Mouse (Mus musculus): ENCODE results near the gene Pan2. TPM values are rescaled to one million over a fixed set of nuclear protein-coding genes. Genes with fewer than 3 reads are reported as not detected.
"Not testable (repeated sequence)": the region's sequence is repeated elsewhere in the genome, so short reads cannot be mapped to it uniquely, and the experiment has no call there.

Gene Pan2
- total and polyA plus RNA-seq, 2 experiments from 2014 or later, result 13.4 to 19.0 TPM

DNA sequence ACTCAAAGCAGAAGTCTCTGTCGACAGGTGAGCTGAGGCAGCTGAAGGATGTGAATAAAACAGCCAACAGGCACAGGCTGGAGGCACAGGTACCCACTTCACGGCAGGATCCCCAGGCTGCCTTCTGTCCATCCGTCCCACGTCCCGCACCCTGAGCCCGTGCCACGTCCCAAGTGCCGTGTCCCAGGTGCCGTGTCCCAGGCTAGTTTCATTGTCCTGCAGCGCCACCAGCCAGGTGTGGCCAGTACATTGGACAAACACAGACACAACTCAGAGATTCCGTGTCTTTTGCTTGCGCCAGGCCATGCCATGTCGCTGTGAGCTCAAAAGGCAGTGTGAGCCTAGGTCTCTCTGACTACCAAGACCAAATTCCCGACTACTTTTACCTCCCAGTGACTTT, 21.5 kb upstream of the Pan2 start:
- H3K27ac ChIP-seq (ENCODE audit: low read depth, low read length), result no peak overlapping the region
- H3K4me2 ChIP-seq (ENCODE audit: low read depth, low read length, poor library complexity, severe bottlenecking), result no peak overlapping the region
- H3K4me1 ChIP-seq (ENCODE audit: insufficient read depth, low read length), result no peaks in the 10 kb centered on the region
- WGBS, result 94% methylated on average over 14 of the region's 14 CpGs
- H3K9me3 ChIP-seq (ENCODE audit: low read length), result no peaks in the 10 kb centered on the region
- DNase-seq (ENCODE audit: low spot score), result no peak
- H3K9ac ChIP-seq (replicated peaks; ENCODE audit: low read length, poor library complexity, severe bottlenecking), result no peak overlapping the region
- no peak for ATAC-seq (ENCODE audit: low FRiP score)
- peaks cover 45% of the 10 kb centered on the region for H3K36me3 ChIP-seq (ENCODE audit: insufficient read depth, low read length)
- no peaks in the 10 kb centered on the region for H3K27me3 ChIP-seq (ENCODE audit: insufficient read depth, low read length)
- no peak for TF ChIP-seq CTCF (IDR thresholded peaks at IDR 0.05)
- no peak overlapping the region for H3K4me3 ChIP-seq (ENCODE audit: low read depth, low read length)

DNA sequence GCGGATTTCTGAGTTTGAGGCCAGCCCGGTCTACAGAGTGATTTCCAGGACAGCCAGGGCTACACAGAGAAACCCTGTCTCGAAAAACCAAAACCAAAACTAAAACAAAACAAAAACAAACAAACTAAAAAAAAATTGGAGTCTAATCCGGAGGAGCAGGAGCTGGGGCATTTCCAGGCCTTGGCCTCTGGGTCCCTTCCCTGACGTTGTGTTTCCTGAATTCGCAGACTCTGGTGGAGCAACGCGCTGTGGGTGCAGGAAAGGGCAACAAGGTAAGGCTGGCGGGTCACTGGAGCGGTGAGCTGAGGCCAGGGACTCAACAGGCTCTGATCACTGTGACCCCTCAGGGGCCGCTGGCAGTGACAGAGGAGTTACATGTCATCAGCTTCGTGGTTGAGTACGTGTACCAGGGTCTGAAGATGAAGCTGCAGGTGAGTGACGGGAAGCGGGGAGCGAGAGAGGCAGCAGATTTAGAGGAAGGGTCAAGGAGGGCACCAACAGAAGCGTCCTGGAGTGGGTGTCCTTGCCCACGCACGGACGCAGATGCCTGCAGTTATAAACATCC, 20.2 kb upstream of the Pan2 start:
- H3K27ac ChIP-seq (ENCODE audit: low read depth, low read length), result no peak overlapping the region
- DNase-seq (ENCODE audit: low spot score) (no peak), ATAC-seq (ENCODE audit: low FRiP score) (no peak)
- H3K4me1 ChIP-seq (ENCODE audit: insufficient read depth, low read length), result no peaks in the 10 kb centered on the region
- H3K36me3 ChIP-seq (ENCODE audit: insufficient read depth, low read length), result peaks cover 45% of the 10 kb centered on the region
- TF ChIP-seq CTCF (IDR thresholded peaks at IDR 0.05), result no peak
- H3K4me3 ChIP-seq (ENCODE audit: low read depth, low read length), result no peak overlapping the region
- 84% methylated on average over 20 of the region's 20 CpGs for WGBS
- no peak overlapping the region for H3K9ac ChIP-seq (replicated peaks; ENCODE audit: low read length, poor library complexity, severe bottlenecking)
- H3K4me2 ChIP-seq (ENCODE audit: low read depth, low read length, poor library complexity, severe bottlenecking), result no peak overlapping the region
- H3K9me3 ChIP-seq (ENCODE audit: low read length), result no peaks in the 10 kb centered on the region
- H3K27me3 ChIP-seq (ENCODE audit: insufficient read depth, low read length), result no peaks in the 10 kb centered on the region

DNA sequence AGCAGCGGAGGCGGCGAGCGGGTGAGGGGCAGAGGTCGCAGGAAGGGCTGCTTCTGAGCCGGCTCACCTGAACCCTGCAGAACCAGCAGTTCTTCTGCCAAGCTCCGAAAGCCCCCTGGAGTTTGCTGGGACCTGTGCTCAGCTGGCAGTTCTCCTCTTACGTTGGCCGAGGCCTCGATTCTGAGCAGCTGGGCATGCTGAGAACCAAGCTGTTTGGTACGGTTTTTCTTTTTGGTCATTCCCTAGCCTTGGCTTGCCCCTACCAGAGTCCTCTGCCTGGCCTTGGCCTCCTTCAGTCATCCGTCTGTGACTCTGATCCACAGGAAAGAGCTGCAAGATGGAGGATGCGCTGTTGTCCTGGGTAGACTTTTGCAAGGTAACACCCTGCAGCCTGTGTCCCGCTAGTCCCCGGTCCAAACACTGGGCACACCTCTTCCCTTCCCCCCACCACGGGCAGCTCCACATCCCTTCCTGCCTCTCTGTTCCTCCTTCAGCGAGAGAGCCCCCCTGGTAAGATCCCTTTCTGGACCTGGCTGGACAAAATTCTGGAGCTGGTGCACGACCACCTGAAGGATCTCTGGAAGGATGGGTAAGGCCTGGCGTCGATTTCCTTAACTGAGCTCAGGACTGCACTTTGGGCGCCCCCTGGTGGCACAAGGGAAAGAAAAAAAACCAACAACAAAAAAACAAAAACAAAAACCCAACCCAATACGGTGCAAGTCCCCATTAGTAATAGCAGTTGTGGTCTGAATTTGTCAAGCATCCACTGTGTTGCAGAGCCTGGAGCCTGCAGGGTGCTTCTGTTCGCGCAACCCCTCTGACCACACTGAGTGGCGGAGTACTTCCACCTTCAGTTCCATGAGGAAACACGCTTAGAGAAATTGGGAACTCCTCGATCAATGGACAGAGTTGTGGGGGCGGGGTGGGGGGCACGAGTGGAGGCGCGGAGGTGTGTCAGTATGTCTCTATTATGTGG, 19.2 kb upstream of the Pan2 start:
- no peak overlapping the region for H3K4me3 ChIP-seq (ENCODE audit: low read depth, low read length)
- ATAC-seq (ENCODE audit: low FRiP score), result peak; percentile 56
- 63% methylated on average over 31 of the region's 31 CpGs for WGBS

GRCm38 (mm10) chr10:128290594-128290993, 12.5 kb upstream of the Pan2 start:
- DNase-seq (ENCODE audit: low spot score), result not testable (repeated sequence)

More for the DNA sequence above, 19.2 kb upstream of the Pan2 start:
- peak; percentile 86 for DNase-seq (ENCODE audit: low spot score)
- no peak overlapping the region for H3K9ac ChIP-seq (replicated peaks; ENCODE audit: low read length, poor library complexity, severe bottlenecking)
- peaks cover 45% of the 10 kb centered on the region for H3K36me3 ChIP-seq (ENCODE audit: insufficient read depth, low read length)
- TF ChIP-seq CTCF (IDR thresholded peaks at IDR 0.05), result peak; percentile 85
- no peak overlapping the region for H3K4me2 ChIP-seq (ENCODE audit: low read depth, low read length, poor library complexity, severe bottlenecking)
- no peak overlapping the region for H3K27ac ChIP-seq (ENCODE audit: low read depth, low read length)
- H3K27me3 ChIP-seq (ENCODE audit: insufficient read depth, low read length), result no peaks in the 10 kb centered on the region
- no peaks in the 10 kb centered on the region for H3K4me1 ChIP-seq (ENCODE audit: insufficient read depth, low read length)
- H3K9me3 ChIP-seq (ENCODE audit: low read length), result no peaks in the 10 kb centered on the region

DNA sequence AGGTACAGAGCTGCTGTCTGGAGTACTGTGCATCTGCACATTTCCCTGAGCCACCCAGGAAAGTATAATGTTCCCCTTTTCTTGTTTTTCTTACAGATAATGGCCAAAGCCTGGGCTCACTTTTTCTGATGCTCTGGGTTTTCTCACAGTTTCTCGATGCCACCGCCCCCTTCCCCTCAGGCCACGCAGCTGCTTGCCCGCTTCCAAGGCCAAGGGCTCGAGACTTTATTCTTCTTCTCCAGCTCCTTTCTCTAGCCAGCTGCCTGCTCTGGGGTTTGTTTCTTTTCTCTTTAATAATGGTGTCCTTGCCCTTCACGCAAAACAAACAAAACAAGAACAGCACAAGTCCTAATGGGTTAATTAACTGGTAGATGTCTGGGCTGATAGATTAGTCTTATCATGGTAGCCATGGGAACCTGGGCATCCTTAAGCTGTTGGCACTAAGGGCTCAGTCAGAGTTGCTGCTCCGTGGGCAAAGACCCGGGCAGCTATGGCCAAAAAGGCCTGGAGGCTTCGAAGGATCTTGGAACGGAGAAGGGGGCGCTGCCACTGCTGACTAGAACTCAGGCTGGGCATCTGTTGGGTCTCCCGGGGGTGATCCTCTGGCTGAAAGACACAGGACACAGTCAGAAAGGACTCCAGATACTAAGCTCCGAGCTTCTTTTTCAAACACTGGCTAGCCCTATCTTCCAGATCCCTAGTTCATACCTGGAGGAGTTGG, 6.6 kb upstream of the Pan2 start:
- Histone ChIP-seq H3K36me3 (ENCODE audit: insufficient read depth, low read length) (peaks cover 12% of the 10 kb centered on the region), H3K9me3 (ENCODE audit: low read length) (no peaks in the 10 kb centered on the region), H3K9ac (replicated peaks; ENCODE audit: low read length, poor library complexity, severe bottlenecking) (no peak overlapping the region), H3K4me3 (ENCODE audit: low read depth, low read length) (no peak overlapping the region), H3K27ac (ENCODE audit: low read depth, low read length) (no peak overlapping the region), H3K27me3 (ENCODE audit: insufficient read depth, low read length) (no peaks in the 10 kb centered on the region), H3K4me1 (ENCODE audit: insufficient read depth, low read length) (no peaks in the 10 kb centered on the region), H3K4me2 (ENCODE audit: low read depth, low read length, poor library complexity, severe bottlenecking) (no peak overlapping the region)
- TF ChIP-seq CTCF (IDR thresholded peaks at IDR 0.05), result no peak
- WGBS, result 67% methylated on average over 13 of the region's 13 CpGs
- DNase-seq (ENCODE audit: low spot score), result peak; percentile 28
- no peak for ATAC-seq (ENCODE audit: low FRiP score)

More at GRCm38 (mm10) chr10:128290594-128290993, 12.5 kb upstream of the Pan2 start:
- not testable (repeated sequence) for ATAC-seq (ENCODE audit: low FRiP score); H3K4me1 ChIP-seq (ENCODE audit: insufficient read depth, low read length); H3K4me2 ChIP-seq (ENCODE audit: low read depth, low read length, poor library complexity, severe bottlenecking); H3K27ac ChIP-seq (ENCODE audit: low read depth, low read length); H3K9ac ChIP-seq (replicated peaks; ENCODE audit: low read length, poor library complexity, severe bottlenecking); H3K9me3 ChIP-seq (ENCODE audit: low read length); H3K27me3 ChIP-seq (ENCODE audit: insufficient read depth, low read length); H3K4me3 ChIP-seq (ENCODE audit: low read depth, low read length)
- 78% methylated on average over 1 of the region's 1 CpGs for WGBS
- peaks cover 30% of the 10 kb centered on the region for H3K36me3 ChIP-seq (ENCODE audit: insufficient read depth, low read length)

All from midbrain, postnatal 0 days (tissue).